Mouse (Mus musculus): Measurements from ENCODE around the gene Nxph4. TPM values are rescaled to one million over a fixed set of nuclear protein-coding genes. Genes with fewer than 3 reads are reported as not detected.

Gene Nxph4
- polyA plus RNA-seq, 2 experiments: 7.2 to 17.5 TPM

DNA sequence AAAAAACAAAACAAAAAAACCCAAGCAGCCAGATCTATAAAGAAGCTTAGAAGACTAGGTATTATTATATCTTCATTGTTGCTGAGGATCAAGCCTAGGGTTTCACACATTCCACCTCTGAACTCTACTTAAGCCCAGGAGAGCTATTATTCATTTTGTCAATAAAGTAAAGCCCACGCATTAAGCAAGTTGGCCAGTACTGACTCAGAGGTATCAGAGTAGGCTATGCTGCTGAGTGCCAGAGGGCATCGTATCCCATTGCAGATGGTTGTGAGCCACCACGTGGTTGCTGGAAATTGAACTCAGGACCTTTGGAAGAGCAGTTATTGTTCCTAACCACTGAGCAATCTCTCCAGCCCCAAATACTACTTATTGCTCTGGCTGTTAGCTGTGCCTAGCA, 9.6 kb upstream of the Nxph4 start:
- peaks cover 100% of the 10 kb centered on the region for H3K36me3 ChIP-seq (ENCODE audit: control insufficient read depth, insufficient read depth, low read length)
- H3K4me3 ChIP-seq (replicated peaks; ENCODE audit: low read length): no peak overlapping the region
- no peak for TF ChIP-seq POLR2A (IDR thresholded peaks at IDR 0.05; ENCODE audit: borderline replicate concordance, extremely low read depth, insufficient read depth, insufficient read length)
- H3K9ac ChIP-seq (ENCODE audit: low read depth, low read length, severe bottlenecking): no peak overlapping the region
- no peaks in the 10 kb centered on the region for H3K27me3 ChIP-seq (ENCODE audit: control insufficient read depth, insufficient read depth, low read length)
- H3K27ac ChIP-seq (replicated peaks; ENCODE audit: low read depth, low read length): no peak overlapping the region
- WGBS: 61% methylated on average over 3 of the region's 3 CpGs
- no peaks in the 10 kb centered on the region for H3K9me3 ChIP-seq (ENCODE audit: control insufficient read depth, low read length)
- no peak for ATAC-seq (ENCODE audit: low FRiP score, low read depth)
- no peak for DNase-seq (ENCODE audit: low spot score)
- no peak overlapping the region for H3K4me2 ChIP-seq (replicated peaks; ENCODE audit: low read depth, low read length, severe bottlenecking)
- no peaks in the 10 kb centered on the region for H3K4me1 ChIP-seq (ENCODE audit: control insufficient read depth, insufficient read depth, low read length)

- no peak for DNase-seq (ENCODE audit: low spot score)
- no peaks in the 10 kb centered on the region for H3K9me3 ChIP-seq (ENCODE audit: control insufficient read depth, low read length)
- no peak for TF ChIP-seq POLR2A (IDR thresholded peaks at IDR 0.05; ENCODE audit: borderline replicate concordance, extremely low read depth, insufficient read depth, insufficient read length)
- no peaks in the 10 kb centered on the region for H3K27me3 ChIP-seq (ENCODE audit: control insufficient read depth, insufficient read depth, low read length)
- no peak for ATAC-seq (ENCODE audit: low FRiP score, low read depth)
- no peak overlapping the region for H3K27ac ChIP-seq (replicated peaks; ENCODE audit: low read depth, low read length)
- H3K4me3 ChIP-seq (replicated peaks; ENCODE audit: low read length): no peak overlapping the region
- 60% methylated on average over 6 of the region's 6 CpGs for whole genome bisulfite sequencing
- no peaks in the 10 kb centered on the region for H3K4me1 ChIP-seq (ENCODE audit: control insufficient read depth, insufficient read depth, low read length)
- no peak overlapping the region for H3K9ac ChIP-seq (ENCODE audit: low read depth, low read length, severe bottlenecking)
- no peak overlapping the region for H3K4me2 ChIP-seq (replicated peaks; ENCODE audit: low read depth, low read length, severe bottlenecking)
- H3K36me3 ChIP-seq (ENCODE audit: control insufficient read depth, insufficient read depth, low read length): peaks cover 97% of the 10 kb centered on the region
Observed at GRCm38 (mm10) chr10:127542720-127543119, 8.4 kb upstream of the Nxph4 start.

- Histone ChIP-seq H3K27me3 (ENCODE audit: control insufficient read depth, insufficient read depth, low read length) (no peaks in the 10 kb centered on the region), H3K36me3 (ENCODE audit: control insufficient read depth, insufficient read depth, low read length) (peaks cover 91% of the 10 kb centered on the region), H3K9me3 (ENCODE audit: control insufficient read depth, low read length) (no peaks in the 10 kb centered on the region), H3K27ac (replicated peaks; ENCODE audit: low read depth, low read length) (no peak overlapping the region), H3K4me2 (replicated peaks; ENCODE audit: low read depth, low read length, severe bottlenecking) (no peak overlapping the region), H3K4me3 (replicated peaks; ENCODE audit: low read length) (no peak overlapping the region), H3K4me1 (ENCODE audit: control insufficient read depth, insufficient read depth, low read length) (no peaks in the 10 kb centered on the region), H3K9ac (ENCODE audit: low read depth, low read length, severe bottlenecking) (no peak overlapping the region)
- DNase-seq (ENCODE audit: low spot score) (no peak), ATAC-seq (ENCODE audit: low FRiP score, low read depth) (no peak)
- no peak for TF ChIP-seq POLR2A (IDR thresholded peaks at IDR 0.05; ENCODE audit: borderline replicate concordance, extremely low read depth, insufficient read depth, insufficient read length)
- 89% methylated on average over 13 of the region's 13 CpGs for WGBS
Observed at GRCm38 (mm10) chr10:127542084-127542483, 7.7 kb upstream of the Nxph4 start.

- DNase-seq (ENCODE audit: low spot score) (no peak), ATAC-seq (ENCODE audit: low FRiP score, low read depth) (no peak)
- Histone ChIP-seq H3K9me3 (ENCODE audit: control insufficient read depth, low read length) (no peaks in the 10 kb centered on the region), H3K4me3 (replicated peaks; ENCODE audit: low read length) (no peak overlapping the region), H3K4me1 (ENCODE audit: control insufficient read depth, insufficient read depth, low read length) (no peaks in the 10 kb centered on the region), H3K9ac (ENCODE audit: low read depth, low read length, severe bottlenecking) (no peak overlapping the region), H3K4me2 (replicated peaks; ENCODE audit: low read depth, low read length, severe bottlenecking) (no peak overlapping the region), H3K27me3 (ENCODE audit: control insufficient read depth, insufficient read depth, low read length) (peaks cover 2% of the 10 kb centered on the region), H3K36me3 (ENCODE audit: control insufficient read depth, insufficient read depth, low read length) (peaks cover 85% of the 10 kb centered on the region), H3K27ac (replicated peaks; ENCODE audit: low read depth, low read length) (no peak overlapping the region)
- 93% methylated on average over 8 of the region's 8 CpGs for WGBS
- no peak for TF ChIP-seq POLR2A (IDR thresholded peaks at IDR 0.05; ENCODE audit: borderline replicate concordance, extremely low read depth, insufficient read depth, insufficient read length)
Observed at GRCm38 (mm10) chr10:127541510-127541909, 7.2 kb upstream of the Nxph4 start.

GRCm38 (mm10) chr10:127537854-127538583, 3.7 kb upstream of the Nxph4 start:
- DNase-seq (ENCODE audit: low spot score): peak; percentile 76
- H3K4me3 ChIP-seq (replicated peaks; ENCODE audit: low read length): no peak overlapping the region
- WGBS: 24% methylated on average over 7 of the region's 7 CpGs
- H3K9me3 ChIP-seq (ENCODE audit: control insufficient read depth, low read length): no peaks in the 10 kb centered on the region
- H3K27me3 ChIP-seq (ENCODE audit: control insufficient read depth, insufficient read depth, low read length): peaks cover 37% of the 10 kb centered on the region
- no peak overlapping the region for H3K9ac ChIP-seq (ENCODE audit: low read depth, low read length, severe bottlenecking)
- H3K4me2 ChIP-seq (replicated peaks; ENCODE audit: low read depth, low read length, severe bottlenecking): no peak overlapping the region
- H3K36me3 ChIP-seq (ENCODE audit: control insufficient read depth, insufficient read depth, low read length): peaks cover 50% of the 10 kb centered on the region
- peak; percentile 21; the same call in 1 of the 2 replicates for ATAC-seq (ENCODE audit: low FRiP score, low read depth)
- TF ChIP-seq POLR2A (IDR thresholded peaks at IDR 0.05; ENCODE audit: borderline replicate concordance, extremely low read depth, insufficient read depth, insufficient read length): no peak
- peaks cover 13% of the 10 kb centered on the region for H3K4me1 ChIP-seq (ENCODE audit: control insufficient read depth, insufficient read depth, low read length)
- no peak overlapping the region for H3K27ac ChIP-seq (replicated peaks; ENCODE audit: low read depth, low read length)
